In the genomic region with DNA sequence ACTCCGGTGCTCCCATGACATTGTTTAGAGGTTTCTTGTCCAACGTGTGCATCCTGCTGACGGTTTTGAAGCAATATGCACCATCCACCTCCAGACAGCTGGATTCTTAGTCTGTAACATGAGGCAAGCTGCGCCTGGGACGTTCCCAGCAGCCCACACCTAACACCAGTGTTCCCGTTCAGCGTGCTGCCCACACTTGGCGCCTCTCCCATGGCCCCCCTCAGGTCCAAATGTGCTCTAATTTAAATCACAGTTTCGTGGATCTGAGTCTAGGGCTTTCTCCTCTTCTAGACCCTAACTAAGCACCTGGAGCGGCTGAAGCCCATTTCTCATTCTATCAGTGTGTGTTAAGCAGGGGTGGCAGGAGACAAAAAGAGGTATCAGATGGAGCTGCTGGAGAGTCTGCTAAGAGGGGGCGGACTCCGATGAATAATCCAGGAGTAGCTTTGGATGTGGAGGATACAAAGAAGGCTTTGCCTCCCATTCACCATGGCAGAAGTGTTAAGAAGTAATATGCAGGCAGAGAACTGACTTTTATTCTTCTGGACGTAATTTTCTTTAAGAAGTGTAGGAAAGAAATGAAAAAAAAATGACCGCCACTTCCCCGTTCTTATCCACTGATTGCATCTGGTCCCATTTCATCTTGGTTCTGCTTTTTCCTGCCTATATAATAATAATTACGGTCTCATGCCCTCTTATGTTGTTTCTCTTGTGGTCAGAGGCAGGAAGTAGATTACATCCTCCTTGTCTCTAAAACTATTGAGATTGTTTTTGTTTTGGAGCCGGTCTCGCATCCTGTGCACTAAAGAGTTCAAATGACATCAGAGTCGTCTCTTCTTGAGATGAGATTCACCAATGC, we compare ENCODE assay signal across 12 mouse cellular contexts.
DNase-seq lines count a peak whose midpoint lies in the region.
"Had no signal": no experiment of that assay in that cellular context is flagged by ENCODE, and none has a peak within 500 bp of the region (broad histone marks: within the 10 kb centered on the region; RNA-seq: fewer than 3 reads in every experiment).

No protein-coding gene starts in this region.

- DNase-seq in A20 (ENCODE audit: low read depth, low spot score), result peak; percentile 2
- DNase-seq in frontal cortex, adult 2 months (ENCODE audit: extremely low spot score in 1 of 2, low spot score in 1 of 2), result peak; percentile 67 to 84
- peak; percentile 90 for DNase-seq in layer of hippocampus, adult 9-11 months
- peak; percentile 80 to 93 for DNase-seq in left cerebral cortex, postnatal 25 days (ENCODE audit: low spot score in 2 of 2)
- DNase-seq in testis, postnatal 14 days (ENCODE audit: low spot score), result no peak
- no peak for DNase-seq in kidney, adult 8-10 months
- no peak for DNase-seq in urinary bladder, postnatal 10 days (ENCODE audit: low spot score)
- no peak for DNase-seq in cerebellum, adult 9-11 months
- DNase-seq: adrenal gland, postnatal 36 days; cerebellum, adult 18-20 months; gastrocnemius, postnatal 36 days; liver, postnatal 0 days had no signal

- intact Hi-C loops in left cerebral cortex, postnatal 25 days (cut with DNase I), result loop anchor here (1.0 kb wide), 1 partner anchor 13 kb away; no protein-coding TSS in a partner anchor

Comparison
In these comparisons a context has a peak if more than half of its experiments do, and no peak if none do; other contexts are left out.
1. DNase-seq: peak in A20 (single experiment), frontal cortex, adult 2 months (2 of 2), layer of hippocampus, adult 9-11 months (single experiment) and left cerebral cortex, postnatal 25 days (2 of 2); none in testis, postnatal 14 days (single experiment), kidney, adult 8-10 months (0 of 2), urinary bladder, postnatal 10 days (single experiment) and cerebellum, adult 9-11 months (single experiment).